Mouse (Mus musculus) fibroblast of lung, adult 2 months (primary cell): Measurements from ENCODE around the gene Apba3.

Source experiments
- DNase-seq: peaks from one replicate; pipeline ENCODE4 v3.0.0-alpha.2; 2011; ENCODE audit warnings: low read depth

Apba3 gene

DNA sequence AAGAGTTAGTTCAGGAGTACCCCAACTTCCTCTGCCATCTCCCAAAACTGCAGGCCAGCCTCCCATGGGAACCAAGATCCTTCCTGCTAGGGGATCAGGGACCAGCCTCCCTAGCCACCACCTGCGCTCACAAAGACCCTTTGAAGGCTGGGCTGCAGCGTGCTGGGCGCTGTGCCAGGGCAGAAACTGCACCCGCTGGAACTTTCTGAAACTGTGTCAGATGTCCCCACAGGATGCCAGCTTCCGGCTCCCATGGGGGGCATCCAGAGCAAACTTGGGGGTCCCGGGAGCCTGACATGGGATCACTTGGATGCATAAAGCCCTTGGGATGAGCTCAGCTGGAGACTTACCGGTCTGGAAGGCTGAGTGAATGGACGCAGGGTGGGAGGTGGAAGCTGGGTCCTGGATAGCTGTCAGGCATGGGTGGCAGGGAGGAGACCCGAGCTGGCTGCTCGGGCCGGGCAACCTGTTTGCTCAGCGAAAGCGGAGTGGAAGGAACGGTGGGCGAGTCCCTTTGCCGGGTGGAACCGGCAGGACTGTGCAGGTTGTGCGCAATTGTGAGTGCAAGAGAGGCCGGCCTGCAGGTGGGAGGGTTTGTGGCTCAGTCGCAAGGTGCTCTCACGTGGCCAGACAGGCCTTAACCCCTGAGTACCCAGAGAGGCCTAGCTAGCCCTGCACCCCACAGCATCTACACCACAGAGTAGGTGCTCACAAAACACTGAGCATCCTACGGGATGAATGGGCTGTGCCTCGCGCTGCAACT is 24.1 kb downstream of the Apba3 start:
- DNase-seq: no peak

DNA sequence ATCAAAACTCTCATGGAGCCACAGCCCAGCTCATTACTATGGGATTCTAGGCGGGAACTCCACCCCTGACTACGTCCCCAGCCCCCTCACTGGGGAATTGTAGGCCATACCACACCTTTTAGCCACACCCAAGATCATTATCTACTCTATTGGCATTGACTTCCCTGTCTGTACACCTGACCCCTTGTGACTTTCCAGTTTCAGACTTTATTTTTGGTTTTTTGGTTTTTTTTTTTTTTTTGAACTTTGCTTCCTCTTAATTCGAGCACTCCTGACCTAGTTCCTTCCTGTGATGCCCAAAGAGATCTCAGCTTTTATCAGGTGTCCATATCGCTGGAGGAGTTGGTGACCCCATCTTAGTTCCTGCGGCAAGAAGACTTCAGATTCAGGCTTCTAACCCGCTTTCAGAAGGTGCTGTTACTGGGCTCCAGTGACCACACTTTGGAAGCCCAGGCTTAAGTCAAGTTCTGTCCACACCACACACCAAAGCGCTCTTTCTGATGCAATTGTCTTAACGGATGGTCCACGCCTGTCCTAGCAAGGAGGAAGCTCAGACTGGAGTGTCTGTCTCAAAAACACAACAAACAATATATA is 24.8 kb downstream of the Apba3 start, which contains the start of gene Tjp3:
Gene Tjp3 (minus strand): TSS at position 71 of the 594 bp plus-strand sequence.
- no peak for DNase-seq

DNA sequence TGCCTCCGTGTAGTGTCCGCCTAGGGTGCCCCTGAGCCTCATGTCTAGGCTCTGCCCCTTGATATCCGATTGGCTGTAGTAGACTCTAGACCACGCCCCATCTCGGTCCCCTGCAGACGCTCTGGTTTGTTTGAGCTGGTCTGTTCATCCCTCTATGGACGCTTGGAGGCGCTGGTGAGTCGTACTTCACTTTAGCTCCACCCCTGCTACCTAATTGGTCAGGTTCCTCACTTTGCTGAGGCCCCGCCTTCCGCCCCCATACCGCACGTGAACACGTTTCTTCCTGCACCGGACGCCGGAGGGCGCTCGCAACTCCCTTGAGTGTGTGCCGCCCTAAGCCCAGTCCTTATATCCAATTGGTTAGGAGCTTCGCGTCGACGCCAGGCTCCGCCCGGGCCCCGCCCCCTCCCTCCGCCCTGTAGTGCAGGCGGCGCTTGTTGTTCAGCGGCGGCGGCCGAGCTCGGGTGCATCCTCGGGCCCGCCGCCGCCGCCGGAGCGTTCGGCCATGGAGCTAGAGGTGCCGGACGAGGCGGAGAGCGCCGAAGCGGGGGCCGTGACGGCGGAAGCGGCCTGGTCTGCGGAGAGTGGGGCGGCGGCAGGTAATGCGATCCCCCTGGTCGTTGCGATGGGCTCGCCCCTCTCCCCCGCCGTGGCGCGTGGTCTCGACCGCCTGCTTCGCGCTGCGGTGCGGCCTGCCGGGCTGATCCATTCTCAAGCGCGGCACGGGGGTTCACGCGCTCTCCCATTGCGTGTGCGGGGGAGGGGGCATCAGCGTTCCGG is 26.0 kb downstream of the Apba3 start, which contains the start of gene Pip5k1c:
Gene Pip5k1c (plus strand): TSS at position 410 of the 780 bp plus-strand sequence.
- DNase-seq: peak; percentile 100

DNA sequence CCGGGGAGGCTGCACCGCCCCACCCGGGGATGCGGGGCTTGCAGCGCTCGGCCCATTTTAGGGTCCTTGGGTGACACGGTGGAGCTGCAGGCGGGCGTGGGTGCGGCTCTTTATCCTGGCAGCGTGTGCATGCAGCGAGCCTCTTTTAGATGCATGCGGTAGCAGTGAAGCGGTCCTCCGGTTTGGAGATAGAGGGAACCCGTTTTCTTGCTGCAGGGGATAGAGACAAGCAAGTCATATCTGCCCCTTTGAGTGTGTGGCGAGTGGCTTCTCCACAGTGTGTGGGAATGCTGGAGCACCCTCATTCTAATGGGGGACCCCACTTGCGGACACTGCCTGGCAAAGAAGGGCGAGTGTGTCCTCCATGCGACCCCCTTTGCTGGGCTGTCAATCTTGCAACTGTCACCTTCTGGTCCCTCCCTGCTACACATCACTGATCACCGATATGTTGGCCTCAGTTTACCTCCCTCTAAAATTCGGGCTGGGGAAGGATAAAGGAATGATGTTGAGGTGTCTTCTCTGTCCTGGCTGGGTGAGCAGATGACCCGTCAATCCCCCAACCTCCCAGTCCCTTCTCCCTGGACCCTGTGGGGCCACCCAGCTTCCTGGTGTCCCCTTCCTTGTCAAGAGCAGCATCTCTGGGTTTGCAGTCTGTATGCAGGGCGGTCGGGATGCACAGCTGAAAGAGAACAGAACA is 26.7 kb downstream of the Apba3 start:
- no peak for DNase-seq

DNA sequence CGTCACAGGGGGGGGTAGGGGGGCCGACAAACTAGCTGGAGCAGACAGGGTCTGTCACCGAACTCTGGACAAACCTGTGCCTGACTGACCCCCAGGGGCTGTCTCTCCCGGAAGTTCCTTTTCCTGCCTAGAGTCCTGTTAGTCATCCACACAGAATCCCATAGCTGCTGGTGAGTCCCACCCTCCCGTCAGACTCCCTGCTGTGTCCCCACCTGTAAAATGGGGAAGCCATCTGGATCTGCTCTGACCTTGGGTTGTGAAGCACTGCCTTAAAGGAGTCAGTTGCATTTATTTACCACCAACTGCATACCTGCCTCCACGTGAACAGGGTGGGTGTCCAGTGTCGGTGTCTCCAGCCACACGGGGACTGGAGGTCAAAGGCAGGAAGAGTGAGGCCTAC is 27.7 kb downstream of the Apba3 start:
- no peak for DNase-seq

DNA sequence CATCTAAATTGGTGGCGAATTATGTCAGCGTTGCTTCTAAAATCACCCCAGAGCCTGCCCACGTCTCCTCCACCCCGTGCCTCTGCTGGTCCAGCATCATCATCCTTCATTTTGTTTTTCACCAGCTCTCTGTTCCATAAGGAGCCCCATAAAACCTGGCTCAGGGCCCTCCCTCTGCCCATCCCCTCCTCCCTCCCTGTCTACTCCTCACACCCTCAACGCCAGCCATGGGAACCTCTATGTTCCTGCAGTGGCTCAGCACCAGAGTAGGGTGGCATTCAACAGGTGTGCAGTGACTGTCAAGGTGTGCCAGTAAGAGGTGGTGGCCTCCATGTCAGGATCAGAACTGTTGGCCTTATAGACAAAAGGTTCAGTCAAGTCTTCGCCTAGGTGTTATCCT is 28.4 kb downstream of the Apba3 start:
- DNase-seq: no peak

DNA sequence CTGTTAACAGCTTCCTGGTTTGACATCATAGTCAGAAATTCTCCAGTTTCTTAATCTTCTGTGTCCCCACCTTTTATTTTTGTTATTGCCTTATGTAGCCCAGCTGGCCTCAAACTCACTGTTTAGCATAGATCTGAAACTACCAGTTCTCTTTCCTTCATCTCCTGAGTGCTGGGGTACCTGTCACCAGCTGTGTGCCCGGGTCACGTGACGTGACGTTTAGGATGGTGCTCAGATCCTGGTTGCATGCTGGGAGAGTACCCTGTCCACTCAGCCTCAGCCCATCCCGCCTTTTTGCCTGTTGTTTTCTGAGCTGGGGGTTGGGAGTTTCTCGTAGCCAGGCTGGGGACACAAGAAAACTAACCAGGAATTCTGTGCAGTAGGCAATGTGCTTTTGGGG is 30.5 kb downstream of the Apba3 start:
- no peak for DNase-seq

DNA sequence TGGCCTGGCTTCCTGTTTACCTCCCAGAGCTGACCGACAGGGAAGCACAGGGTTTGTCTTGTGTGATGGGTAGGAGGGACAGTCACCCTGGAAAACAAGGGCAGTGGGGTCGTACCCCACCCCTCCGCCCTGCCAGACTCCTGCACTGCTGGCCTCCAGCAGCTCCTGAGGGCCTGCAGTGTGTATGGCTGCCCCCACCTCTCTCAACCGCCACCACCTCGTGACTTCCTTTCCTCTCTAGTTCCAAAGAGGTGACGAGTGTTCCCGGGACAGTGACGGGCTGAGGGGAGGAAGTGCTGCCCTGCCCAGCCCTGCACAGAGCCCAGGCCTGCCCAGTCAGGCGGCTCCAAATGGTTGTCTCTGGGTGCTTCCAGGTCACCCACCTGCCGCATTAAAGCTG is 31.1 kb downstream of the Apba3 start:
- DNase-seq: no peak

DNA sequence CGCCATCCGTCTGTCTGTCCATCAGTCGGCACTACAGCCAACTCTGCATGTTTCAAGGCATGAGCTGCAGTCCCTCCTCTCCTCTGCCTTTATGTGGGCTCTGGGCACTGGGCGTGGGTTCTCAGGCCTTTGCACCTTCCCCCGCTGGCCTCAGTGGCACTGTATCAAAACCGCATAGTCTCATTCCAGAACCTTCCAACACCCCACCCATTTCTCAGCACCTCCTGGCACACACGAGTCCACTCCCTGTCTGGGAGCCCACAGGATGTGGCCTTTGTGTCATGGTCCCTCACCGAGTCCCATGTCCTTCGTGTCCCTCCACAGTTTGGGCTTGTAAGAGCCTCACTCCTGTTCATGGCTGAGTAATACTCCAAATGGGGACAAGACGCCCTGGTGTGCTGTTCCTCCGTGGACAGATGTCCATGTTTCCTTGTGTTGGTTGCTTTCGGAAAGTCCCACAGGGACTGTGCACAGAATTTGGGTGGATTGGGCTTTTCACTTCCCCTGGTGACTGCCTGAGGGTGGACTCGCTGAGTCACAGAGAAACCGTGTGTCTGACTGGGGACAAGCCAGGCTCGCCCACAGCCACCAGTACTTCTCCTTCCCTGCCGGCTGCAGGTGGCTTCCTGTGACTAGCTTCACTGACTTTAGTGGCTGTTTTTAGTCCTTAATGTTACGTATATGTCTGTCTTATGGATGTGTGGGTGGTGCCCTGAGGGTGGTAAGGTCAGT is 31.8 kb downstream of the Apba3 start:
- no peak for DNase-seq

DNA sequence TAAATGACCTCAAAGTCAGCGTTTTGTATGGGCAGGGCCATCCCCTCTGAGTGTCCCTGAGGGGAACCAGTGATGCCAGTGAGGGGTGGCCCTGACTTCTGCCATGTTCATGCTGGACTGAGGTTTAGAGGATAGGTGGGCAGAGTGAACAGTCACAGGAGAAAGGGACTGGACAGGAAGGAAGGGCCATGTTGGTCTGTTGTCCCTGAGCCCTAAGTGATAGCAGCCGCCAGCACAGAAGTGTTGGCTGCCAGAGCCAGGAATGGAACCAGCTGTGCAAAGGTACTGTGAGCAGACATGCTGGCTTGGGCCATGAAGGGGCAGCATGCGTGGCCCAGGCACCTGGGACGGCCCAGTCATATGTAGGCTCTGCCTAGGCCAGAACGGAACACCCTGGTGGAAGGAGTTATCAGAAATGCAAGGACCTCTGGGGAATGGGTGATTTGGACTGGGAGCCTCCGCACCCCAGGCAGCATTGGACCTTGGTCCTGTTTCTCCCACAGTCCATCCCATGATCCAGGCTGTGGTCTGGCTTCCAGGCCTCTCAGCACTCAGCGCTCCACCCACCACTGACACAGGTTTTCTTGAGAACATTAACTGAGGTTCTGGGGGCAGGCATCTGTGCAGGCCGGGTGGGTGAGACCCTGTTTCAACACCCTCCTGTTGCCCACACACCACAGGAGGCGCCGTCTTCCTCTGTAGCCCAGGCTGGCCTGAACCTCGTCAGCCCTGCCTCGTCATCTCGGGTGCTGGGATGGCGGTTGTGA is 33.0 kb downstream of the Apba3 start:
- DNase-seq: no peak

DNA sequence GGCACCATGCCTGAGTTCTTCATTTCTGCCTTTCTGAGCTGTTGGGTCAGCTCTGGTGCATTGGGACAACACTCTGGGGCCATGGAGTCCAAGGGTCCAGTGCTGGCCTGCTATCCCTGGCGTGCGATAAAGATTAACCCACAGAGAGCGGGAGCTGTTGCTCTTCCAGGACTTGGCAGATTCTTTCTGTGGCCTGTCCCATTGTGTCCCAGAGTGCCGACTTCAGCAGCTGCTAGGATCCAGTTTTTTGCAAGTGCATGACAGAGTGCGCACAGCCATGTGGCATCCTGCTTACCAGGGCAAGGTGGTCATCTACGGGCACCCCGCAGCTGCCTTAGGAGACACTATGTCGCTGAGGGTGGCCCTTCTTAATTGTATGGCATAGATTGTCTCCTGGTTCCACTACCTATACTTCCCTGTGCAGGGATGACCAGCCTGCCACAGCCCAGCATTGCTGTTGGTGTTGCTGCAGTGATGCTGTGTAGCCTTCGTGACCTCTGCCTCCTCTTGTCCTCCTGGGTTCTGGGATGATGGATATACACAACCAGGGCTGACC is 33.7 kb downstream of the Apba3 start:
- no peak for DNase-seq

DNA sequence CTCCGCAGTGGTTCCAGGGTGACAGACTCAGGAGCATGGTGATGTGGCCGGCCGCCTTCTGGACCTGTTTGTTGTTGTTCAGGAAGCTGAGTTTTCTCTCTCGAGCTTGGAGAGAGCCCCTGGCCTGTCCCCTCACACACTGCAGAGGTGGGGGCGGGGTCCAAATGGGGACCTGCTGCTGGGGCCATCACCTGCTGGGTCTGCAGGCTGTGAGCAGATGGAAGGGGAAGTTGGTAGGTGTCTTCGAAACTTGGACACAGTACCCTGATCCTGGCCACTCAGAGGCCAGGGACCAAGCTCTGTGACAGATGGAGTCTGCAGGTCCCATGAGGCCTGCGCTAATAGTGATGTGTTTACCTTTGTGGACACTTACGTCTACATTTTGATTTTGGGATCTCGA is 34.6 kb downstream of the Apba3 start:
- no peak for DNase-seq

DNA sequence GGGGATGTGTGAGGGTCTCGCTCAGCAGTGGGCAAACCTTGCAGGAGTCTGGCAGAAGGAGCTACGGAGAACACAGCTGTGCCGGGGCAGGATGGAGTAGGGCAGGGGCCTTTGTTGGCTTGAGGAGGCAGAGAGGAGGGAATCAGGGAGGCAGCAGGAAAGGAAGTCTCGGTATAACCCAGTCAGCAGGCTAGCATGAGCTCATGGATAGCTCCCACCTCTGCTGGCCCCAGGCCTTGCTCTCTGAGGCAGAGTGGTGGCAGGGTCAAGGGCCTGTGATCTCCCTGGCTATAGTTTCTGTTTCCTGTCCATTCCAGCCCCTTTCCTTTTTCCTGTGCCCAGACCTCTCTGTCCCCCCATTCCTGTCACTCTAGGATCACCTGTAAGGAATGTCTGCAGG is 35.5 kb downstream of the Apba3 start:
- no peak for DNase-seq

DNA sequence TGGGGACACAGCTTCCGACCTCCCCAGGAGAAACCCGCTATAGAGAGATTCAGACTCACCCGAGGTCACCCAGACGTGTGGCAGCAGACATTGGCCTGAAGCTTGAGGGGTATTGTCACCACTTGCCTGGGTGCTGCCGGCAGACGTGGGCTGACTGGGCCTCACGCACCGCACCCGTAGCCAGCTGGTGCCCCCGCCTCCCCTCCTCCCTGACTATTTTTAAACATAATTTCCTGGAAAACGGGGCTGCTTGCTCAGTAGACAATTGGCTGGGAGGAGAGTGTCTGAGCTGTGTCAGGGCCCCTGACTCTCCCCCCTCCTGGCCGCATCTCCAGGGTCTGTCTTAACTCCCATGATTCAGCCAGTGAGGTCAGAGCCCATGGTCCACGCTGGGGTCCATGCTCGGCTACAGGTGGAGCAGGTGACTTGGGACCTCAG is 36.0 kb downstream of the Apba3 start:
- no peak for DNase-seq

DNA sequence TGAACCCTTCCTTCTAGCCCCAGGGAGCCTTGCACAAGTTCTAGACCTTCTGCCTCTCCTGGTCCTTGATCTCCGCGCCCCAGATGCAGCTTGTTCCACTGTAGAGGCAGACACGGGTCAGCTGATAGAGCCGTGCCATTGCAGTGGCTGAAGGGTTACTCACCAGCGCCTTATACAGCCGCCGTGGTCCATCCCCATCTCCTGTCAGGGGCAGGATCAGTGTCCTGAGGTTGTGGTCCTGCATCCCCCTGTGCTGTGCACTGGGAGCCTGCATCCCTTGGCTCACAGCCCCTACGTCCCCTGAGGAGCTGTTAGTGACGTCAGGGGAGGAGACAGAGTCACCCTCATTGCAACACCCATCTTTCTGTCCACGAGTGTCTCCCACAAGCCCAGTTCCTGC is 36.5 kb downstream of the Apba3 start:
- DNase-seq: no peak

DNA sequence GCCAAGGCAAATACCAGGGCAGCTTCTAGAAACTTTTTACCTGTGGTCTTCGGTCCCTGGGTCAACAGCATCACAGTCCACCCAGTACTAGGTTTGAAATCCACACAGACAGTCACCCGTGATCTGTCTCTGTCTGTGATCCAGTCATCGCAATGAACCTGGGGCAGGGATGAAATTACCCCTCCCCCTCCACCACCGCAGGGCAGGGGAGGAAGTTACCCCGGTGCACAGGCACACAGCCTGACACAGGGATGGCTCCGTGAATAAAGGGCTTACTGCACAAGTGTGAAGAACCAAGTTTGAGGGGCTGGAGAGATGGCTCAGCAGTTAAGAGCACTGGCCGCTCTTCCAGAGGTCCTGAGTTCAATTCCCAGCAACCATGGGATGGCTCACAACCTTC is 37.0 kb downstream of the Apba3 start:
- DNase-seq: no peak

DNA sequence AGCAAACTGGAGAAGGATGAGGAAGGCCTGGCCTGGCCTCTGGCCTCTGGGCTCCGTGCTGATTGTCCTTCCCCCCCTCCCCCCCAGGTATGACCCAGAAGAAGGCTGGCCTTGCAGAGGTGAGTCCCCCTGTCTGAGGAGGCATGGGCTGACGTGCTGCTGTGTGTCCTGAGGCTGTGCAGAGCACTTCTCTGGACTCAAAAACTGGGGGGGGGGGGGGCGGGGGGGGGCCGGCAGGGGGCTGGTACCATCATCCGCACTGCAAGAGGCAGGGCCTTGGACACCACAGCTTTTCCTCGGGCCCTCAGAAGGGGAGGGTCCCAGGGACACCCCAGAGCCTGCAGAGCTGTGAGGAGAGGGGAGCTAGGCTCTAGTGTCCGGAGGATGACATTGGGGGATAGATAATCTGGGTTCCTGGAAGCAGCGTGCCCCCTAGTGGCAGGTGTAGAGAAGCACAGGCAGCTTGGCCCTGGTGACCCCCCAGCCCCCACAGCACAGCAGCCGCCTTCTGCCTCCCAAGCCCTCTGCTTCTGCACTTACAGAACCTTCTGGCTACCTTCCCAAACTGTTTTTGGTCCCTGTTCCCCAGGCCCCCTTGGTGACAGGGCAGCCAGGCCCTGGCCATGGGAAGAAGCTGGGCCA is 38.0 kb downstream of the Apba3 start:
- no peak for DNase-seq

DNA sequence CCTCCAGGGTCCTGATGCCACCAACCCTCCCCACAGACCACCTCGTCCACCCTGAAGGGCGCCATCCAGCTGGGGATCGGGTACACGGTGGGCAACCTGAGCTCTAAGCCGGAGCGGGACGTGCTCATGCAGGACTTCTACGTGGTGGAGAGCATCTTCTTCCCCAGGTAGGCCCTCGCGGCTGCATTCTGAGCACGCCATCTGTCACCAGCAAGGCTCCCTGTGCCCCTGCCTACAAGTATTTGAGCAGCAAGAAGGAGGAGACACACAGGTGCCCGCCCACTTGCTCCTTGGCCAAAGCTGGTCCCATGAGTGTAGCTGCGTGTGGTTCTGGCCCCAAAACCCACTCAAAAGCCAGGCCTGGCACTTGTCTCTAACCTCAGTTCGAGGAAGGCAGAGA is 38.9 kb downstream of the Apba3 start:
- DNase-seq: no peak

DNA sequence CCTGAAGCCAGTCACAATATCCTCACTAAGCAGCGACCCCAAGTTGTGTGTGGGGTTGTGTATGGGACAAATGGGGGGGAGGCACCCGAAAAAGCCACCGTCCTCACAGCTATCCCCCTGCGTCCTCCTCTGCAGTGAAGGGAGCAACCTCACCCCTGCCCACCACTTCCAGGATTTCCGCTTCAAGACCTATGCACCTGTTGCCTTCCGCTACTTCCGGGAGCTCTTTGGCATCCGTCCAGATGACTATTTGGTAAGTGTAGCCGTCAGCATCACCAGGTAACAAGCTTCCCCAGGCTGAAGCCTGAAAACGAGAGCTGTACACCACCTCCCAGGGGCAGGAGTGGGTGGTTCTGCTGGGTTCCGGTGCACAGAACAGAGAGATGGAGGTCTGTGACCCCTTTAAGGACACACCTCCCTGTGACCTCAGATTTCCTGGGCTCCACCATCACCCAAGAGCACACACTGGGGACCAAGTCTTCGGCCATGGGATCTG is 39.5 kb downstream of the Apba3 start:
- DNase-seq: no peak
